Mouse (Mus musculus) bone marrow macrophage, adult 2 months (primary cell): ENCODE measurements around the gene Scgb1c1. TPM values are rescaled to one million over a fixed set of nuclear protein-coding genes. Genes with fewer than 3 reads are reported as not detected.

Source experiments
- H3K27ac ChIP-seq: 2 replicates; pipeline ENCODE4 v1.5.1; 2012; ENCODE audit warnings: low read depth, low read length; ENCODE audit not compliant: insufficient read depth
- H3K4me1 ChIP-seq: 2 replicates; pipeline ENCODE4 v1.6.1; 2012; ENCODE audit warnings: low read length; ENCODE audit not compliant: control insufficient read depth, insufficient read depth
- H3K4me3 ChIP-seq: 2 replicates; pipeline ENCODE4 v1.5.1; 2012; ENCODE audit warnings: mild to moderate bottlenecking, low read length, moderate library complexity; ENCODE audit not compliant: insufficient read depth
- CTCF ChIP-seq: IDR thresholded peaks from 2 replicates; pipeline ENCODE4 v1.5.1; 2012; ENCODE audit warnings: low read depth, mild to moderate bottlenecking, low read length, moderate library complexity
- POLR2A ChIP-seq: IDR thresholded peaks from 2 replicates; pipeline ENCODE4 v1.6.1; 2012; ENCODE audit warnings: mild to moderate bottlenecking, low read depth, low read length, borderline replicate concordance
- polyA plus RNA-seq: library from polyadenylated mRNA; stranded (reverse); fragments of >200 nt; gene quantifications from 2 replicates; pipeline ENCODE4 v1.2.4, GENCODE M21; 2012; ENCODE audit not compliant: missing spikeins, insufficient read depth, insufficient read length

Scgb1c1 gene
- polyA plus RNA-seq, 1 experiment: not detected

- Histone ChIP-seq H3K27ac (peak within 1 kb of the TSS; percentile 83), H3K4me3 (peak within 1 kb of the TSS; percentile 86), H3K4me1 (peaks cover 12% of the 10 kb centered on the region; the same call in 1 of the 2 replicates)
- TF ChIP-seq CTCF (no peak), POLR2A (0 out of 2 replicates have a peak, but pooled peaks have one; percentile 61)
These were observed 10.8 kb downstream of the Scgb1c1 start, which contains the start of gene Gm45785 for GRCm38 (mm10) chr7:140855860-140856784. Gene Gm45785, minus strand, starts transcription at chr7:140856331.

- TF ChIP-seq CTCF (no peak), POLR2A (no peak)
- peak within 1 kb of the TSS; percentile 83 for H3K27ac ChIP-seq
- peak within 1 kb of the TSS; percentile 86 for H3K4me3 ChIP-seq
- H3K4me1 ChIP-seq: peaks cover 12% of the 10 kb centered on the region; the same call in 1 of the 2 replicates
These were observed 11.6 kb downstream of the Scgb1c1 start, which contains the start of gene Ric8a for GRCm38 (mm10) chr7:140856785-140857549. Gene Ric8a, plus strand, starts transcription at chr7:140856957.

- TF ChIP-seq CTCF: no peak
- TF ChIP-seq POLR2A: no peak
- H3K27ac ChIP-seq: peak within 1 kb of the TSS; percentile 83
- peak within 1 kb of the TSS; percentile 86 for H3K4me3 ChIP-seq
- peaks cover 12% of the 10 kb centered on the region; the same call in 1 of the 2 replicates for H3K4me1 ChIP-seq
These were observed 12.5 kb downstream of the Scgb1c1 start, which contains the start of gene Bet1l for GRCm38 (mm10) chr7:140857550-140858505. Gene Bet1l, minus strand, starts transcription at chr7:140857577.

GRCm38 (mm10) chr7:140858746-140859145 lies 13.4 kb downstream of the Scgb1c1 start:
- no peak overlapping the region for H3K27ac ChIP-seq
- no peak for TF ChIP-seq CTCF
- no peak for TF ChIP-seq POLR2A
- H3K4me3 ChIP-seq: peak overlapping the region; percentile 86
- peaks cover 12% of the 10 kb centered on the region; the same call in 1 of the 2 replicates for H3K4me1 ChIP-seq

GRCm38 (mm10) chr7:140859997-140860396 lies 14.7 kb downstream of the Scgb1c1 start:
- H3K4me3 ChIP-seq: no peak overlapping the region
- no peak for TF ChIP-seq POLR2A
- TF ChIP-seq CTCF: no peak
- no peak overlapping the region for H3K27ac ChIP-seq
- H3K4me1 ChIP-seq: peaks cover 10% of the 10 kb centered on the region; the same call in 1 of the 2 replicates

- Histone ChIP-seq H3K27ac (no peak overlapping the region), H3K4me3 (no peak overlapping the region), H3K4me1 (peaks cover 7% of the 10 kb centered on the region; the same call in 1 of the 2 replicates)
- TF ChIP-seq CTCF (no peak), POLR2A (no peak)
These were observed 15.4 kb downstream of the Scgb1c1 start for GRCm38 (mm10) chr7:140860728-140861127.

GRCm38 (mm10) chr7:140864761-140865160 lies 19.4 kb downstream of the Scgb1c1 start:
- Histone ChIP-seq H3K4me1 (no peaks in the 10 kb centered on the region), H3K27ac (no peak overlapping the region), H3K4me3 (no peak overlapping the region)
- no peak for TF ChIP-seq POLR2A
- no peak for TF ChIP-seq CTCF

- Histone ChIP-seq H3K4me1 (peaks cover 48% of the 10 kb centered on the region), H3K27ac (peak overlapping the region; percentile 60), H3K4me3 (no peak overlapping the region)
- TF ChIP-seq CTCF (no peak), POLR2A (no peak)
These were observed 28.9 kb downstream of the Scgb1c1 start for GRCm38 (mm10) chr7:140874224-140874623.
